Mouse (Mus musculus) CH12.LX (cell line): ENCODE results near the gene Rnf38.
A peak's percentile ranks its signal among the peaks of the same experiment; 100 is the strongest.

Source experiments
- CHD2 ChIP-seq: IDR thresholded peaks from 2 replicates; pipeline ENCODE4 v1.6.1; 2011; ENCODE audit warnings: low read length, improper control_type of control experiment
- CTCF ChIP-seq, 2 experiments: IDR thresholded peaks in 1 of 2; conservative IDR thresholded peaks in 1 of 2; 2 replicates each; pipeline ENCODE4 v1.5.1; 2011 to 2012; ENCODE audit warnings: low read depth in 2 of 2, low read length in 2 of 2, improper control_type of control experiment in 1 of 2, inconsistent platforms in 1 of 2, mild to moderate bottlenecking in 1 of 2, moderate library complexity in 1 of 2
- E2F4 ChIP-seq: IDR thresholded peaks from 2 replicates; pipeline ENCODE4 v1.6.1; 2011; ENCODE audit warnings: low read depth, low read length, improper control_type of control experiment; ENCODE audit not compliant: insufficient replicate concordance
- EP300 ChIP-seq: IDR thresholded peaks from 2 replicates; pipeline ENCODE4 v1.6.1; 2011; ENCODE audit warnings: low read length, improper control_type of control experiment
- HCFC1 ChIP-seq: IDR thresholded peaks from 2 replicates; pipeline ENCODE4 v1.6.1; 2012; ENCODE audit warnings: low read depth, mild to moderate bottlenecking, inconsistent platforms, low read length, improper control_type of control experiment
- JUND ChIP-seq: conservative IDR thresholded peaks from 2 replicates; pipeline ENCODE4 v1.6.1; 2011; ENCODE audit warnings: low read depth, low read length, improper control_type of control experiment
- NELFE ChIP-seq: IDR thresholded peaks from 2 replicates; pipeline ENCODE4 v1.6.1; 2011; ENCODE audit warnings: low read depth, low read length, improper control_type of control experiment
- PAX5 ChIP-seq: IDR thresholded peaks from 2 replicates; pipeline ENCODE4 v1.6.1; 2012; ENCODE audit warnings: low read length, inconsistent platforms, mixed read lengths
- POLR2A ChIP-seq: IDR thresholded peaks from 2 replicates; pipeline ENCODE4 v1.6.1; 2011; ENCODE audit warnings: low read depth, mild to moderate bottlenecking, improper control_type of control experiment, low read length
- TCF12 ChIP-seq: IDR thresholded peaks from 2 replicates; pipeline ENCODE4 v1.6.1; 2014; ENCODE audit warnings: low read depth, mild to moderate bottlenecking, inconsistent platforms, low read length, improper control_type of control experiment
- USF1 ChIP-seq: IDR thresholded peaks from 2 replicates; pipeline ENCODE4 v1.6.1; 2014; ENCODE audit warnings: low read depth, mild to moderate bottlenecking, inconsistent platforms, low read length, improper control_type of control experiment
- ZC3H11A ChIP-seq: IDR thresholded peaks from 2 replicates; pipeline ENCODE4 v1.6.1; 2012; ENCODE audit warnings: low read depth, mild to moderate bottlenecking, inconsistent platforms, low read length, improper control_type of control experiment
- ZKSCAN1 ChIP-seq: IDR thresholded peaks from 2 replicates; pipeline ENCODE4 v1.6.1; 2012; ENCODE audit warnings: low read depth, inconsistent platforms, low read length, improper control_type of control experiment, borderline replicate concordance

GRCm38 (mm10) chr4:44173177-44173576 is 60.4 kb downstream of the Rnf38 start:
- no peak for TF ChIP-seq CHD2
- TF ChIP-seq POLR2A = no peak
- TF ChIP-seq HCFC1 = no peak
- TF ChIP-seq CTCF (conservative IDR thresholded peaks at IDR 0.05 in 1 of 2, IDR thresholded peaks at IDR 0.05 in 1 of 2; ENCODE audit: low read depth in 2 of 2, low read length in 2 of 2) = peak; percentile 56 to 85
- no peak for TF ChIP-seq JUND
- no peak for TF ChIP-seq USF1
- TF ChIP-seq ZC3H11A = no peak
- TF ChIP-seq EP300 = no peak
- TF ChIP-seq ZKSCAN1 = no peak
- no peak for TF ChIP-seq TCF12
- no peak for TF ChIP-seq PAX5
- no peak for TF ChIP-seq E2F4
- TF ChIP-seq NELFE = no peak
